Mouse (Mus musculus) lung, adult 2 months (tissue): ENCODE results near the gene E2f6.

Experiments
- CTCF ChIP-seq: fragments of 200-500 bp; IDR thresholded peaks from 2 replicates; pipeline ENCODE4 v1.5.1; 2011; ENCODE audit warnings: mild to moderate bottlenecking, low read length, control low read depth; ENCODE audit not compliant: insufficient read depth
- POLR2A ChIP-seq: fragments of 200-500 bp; IDR thresholded peaks from 2 replicates; pipeline ENCODE4 v1.6.1; 2011; ENCODE audit warnings: low read depth, mild to moderate bottlenecking, control low read depth, low read length, borderline replicate concordance; ENCODE audit errors: extremely low read depth

- no peak for TF ChIP-seq CTCF
- TF ChIP-seq POLR2A = no peak
Measured at GRCm38 (mm10) chr12:16883111-16883510, 72.3 kb downstream of the E2f6 start.
